Mouse (Mus musculus) c-Kit-positive CD71-negative TER-119-negative erythroid progenitor cells, embryonic 14.5 days (primary cell): ENCODE data around the gene Sipa1l1.

ENCODE experiments used
- DNase-seq: peaks from one replicate; pipeline ENCODE4 v3.0.0-alpha.2; 2013; ENCODE audit warnings: low read depth

Gene Sipa1l1

DNA sequence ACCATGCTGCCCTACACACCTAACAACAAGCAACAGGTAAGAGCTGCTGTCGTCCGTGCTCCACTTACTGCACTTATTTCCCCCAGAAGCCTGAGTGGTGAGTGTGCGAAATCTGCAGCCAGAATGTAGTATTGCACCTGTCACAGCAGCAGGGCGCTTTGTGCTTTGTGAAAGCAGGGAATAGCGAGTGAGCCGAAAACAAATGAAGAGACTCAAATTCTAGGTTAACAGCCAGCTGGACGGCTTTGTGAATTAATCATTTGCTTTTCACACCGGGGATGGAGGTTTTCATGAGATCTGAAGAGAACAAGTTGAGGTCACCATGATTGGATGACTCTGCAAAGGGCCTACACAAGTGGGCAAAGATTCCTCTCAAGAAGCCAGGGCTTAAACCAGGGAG lies 215.6 kb downstream of the Sipa1l1 start:
- no peak for DNase-seq

DNA sequence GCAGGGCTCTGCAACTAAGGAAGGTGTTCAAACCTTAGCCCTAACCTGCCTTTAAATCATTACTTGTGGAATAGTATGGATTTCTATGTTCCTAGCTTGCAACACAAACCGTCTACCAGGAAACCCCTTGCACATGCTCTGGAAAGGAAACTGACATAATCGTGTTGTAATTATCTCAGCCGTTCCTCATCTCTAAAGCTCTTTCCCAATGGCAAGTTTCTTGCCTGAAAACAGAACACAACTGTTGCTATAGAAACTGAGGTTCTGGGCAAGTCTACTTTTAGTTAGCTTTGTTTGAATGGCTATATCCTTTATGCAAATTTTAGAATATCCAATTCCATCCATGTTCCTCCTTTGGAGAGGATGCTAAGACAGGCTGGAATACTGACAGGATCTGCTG lies 217.9 kb downstream of the Sipa1l1 start:
- DNase-seq = no peak

DNA sequence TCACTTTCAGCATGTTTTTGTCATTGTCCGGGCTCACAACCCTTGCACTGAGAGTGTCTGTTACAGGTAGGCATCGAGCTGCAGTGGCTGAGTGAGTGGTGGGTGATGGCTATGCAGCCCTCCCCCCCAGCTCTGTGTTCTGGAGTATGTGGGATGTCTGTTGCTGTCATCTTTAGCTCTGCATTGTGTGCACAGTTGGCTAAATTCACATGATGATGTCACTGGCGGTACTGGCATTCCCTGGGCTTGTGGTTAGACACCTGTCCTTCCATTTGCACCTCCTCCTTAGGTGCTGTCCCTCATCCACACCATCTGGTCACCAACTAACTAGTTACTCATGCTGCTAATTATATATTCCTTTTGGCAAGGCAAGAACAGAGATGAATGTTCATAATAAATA lies 218.5 kb downstream of the Sipa1l1 start:
- DNase-seq = no peak

DNA sequence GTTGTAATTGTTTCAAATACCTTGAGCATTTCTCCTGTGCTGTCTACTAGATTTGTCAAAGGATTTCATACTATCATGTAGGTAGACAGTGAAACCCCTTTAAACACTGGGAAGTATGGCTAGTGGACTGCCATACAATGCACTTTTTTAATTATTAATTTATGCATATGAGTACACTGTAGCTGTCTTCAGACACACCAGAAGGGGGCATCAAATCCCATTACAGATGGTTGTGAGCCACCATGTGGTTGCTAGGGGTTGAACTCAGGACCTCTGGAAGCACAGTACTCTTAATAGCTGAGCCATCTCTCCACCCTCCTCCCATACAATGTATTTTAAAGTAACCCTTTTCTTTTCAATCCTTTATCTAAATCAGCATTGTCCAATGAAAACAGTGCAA lies 219.0 kb downstream of the Sipa1l1 start:
- DNase-seq = no peak

DNA sequence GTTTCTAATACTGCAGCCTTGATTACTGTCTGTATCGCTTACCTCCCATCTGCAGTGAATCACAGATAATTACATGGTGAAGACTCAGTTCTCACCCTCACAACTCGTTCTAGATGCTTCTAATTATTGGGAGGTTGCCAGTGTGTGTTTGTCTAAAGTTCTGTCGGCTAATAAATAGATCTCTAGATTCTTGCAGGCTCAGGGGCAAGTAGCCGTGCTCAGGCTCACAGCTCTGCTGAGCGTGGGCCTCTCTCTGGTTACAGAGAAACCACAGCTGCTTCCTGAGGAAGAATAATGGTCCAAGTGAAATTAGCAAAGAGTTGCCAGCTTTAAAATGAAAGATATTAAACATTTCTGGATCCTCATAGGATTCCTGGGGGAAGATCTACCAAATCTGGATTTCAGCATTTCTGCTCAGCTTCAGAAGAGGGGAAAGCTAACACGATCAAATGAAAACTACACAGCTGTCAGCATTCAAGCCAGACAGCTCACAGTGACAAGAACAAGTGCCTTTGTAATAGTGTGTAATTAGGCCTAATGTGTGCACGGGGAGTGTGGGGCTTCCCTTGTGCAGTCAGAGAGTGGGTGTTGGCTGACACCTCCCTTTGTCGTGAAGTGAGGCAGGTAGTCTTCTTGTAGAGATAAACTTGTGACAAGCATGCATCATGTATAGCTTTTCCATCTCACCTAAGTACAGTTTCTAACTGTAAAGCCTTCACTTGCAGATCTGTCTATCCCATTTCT lies 225.2 kb downstream of the Sipa1l1 start:
- DNase-seq = no peak

DNA sequence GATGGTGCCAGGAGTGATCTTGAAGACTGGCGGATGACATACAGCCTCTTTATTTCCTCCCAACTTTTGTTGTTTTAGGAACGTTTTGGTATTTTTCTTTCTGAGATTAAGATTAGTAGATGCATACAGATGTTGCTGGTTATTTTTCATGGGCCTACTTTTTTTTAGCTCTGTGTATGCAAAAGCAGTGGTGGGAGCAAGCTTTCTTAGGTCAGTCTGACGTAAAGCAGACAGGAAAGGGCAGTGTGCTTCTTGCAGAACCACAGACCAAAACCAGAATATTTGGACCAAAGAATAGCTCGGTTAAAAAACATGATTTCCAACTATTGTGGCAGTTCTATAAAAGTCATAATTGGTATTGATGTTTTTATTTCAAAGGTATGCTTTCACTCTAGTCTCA lies 226.1 kb downstream of the Sipa1l1 start:
- DNase-seq = no peak

DNA sequence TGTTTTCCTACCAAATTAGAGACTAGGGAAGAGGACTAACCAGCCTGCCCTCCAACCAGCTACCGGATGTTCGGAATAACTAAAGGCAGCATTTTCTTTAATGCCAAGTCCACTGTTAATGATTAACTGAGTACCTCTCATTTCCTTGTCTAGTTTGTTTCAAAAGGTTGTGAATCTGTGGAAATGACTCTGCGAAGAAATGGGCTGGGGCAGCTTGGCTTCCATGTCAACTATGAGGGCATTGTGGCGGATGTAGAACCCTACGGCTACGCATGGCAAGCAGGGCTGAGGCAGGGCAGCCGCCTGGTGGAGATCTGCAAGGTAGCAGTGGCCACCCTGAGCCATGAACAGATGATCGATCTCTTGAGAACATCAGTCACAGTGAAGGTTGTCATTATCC lies 228.1 kb downstream of the Sipa1l1 start:
- no peak for DNase-seq

DNA sequence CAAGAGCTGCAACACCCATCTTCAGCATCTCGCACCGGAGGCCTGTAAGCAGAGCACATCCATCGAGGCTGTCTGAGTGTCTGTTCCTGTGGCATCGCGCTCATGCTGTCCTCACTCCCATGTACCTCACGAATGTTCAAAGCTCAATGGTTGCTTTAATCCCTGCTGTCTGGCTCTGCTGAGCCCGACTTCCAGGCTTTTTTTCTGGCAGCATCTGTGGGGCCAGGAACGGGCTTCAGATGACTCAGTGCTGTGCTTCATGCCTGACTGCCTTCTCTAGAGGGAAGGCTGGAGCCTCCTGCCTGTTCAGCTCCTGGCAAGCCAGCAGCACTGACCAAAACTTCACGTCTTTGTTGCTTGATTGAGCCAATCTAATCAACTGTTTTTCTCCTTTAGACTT lies 228.6 kb downstream of the Sipa1l1 start:
- DNase-seq = no peak

DNA sequence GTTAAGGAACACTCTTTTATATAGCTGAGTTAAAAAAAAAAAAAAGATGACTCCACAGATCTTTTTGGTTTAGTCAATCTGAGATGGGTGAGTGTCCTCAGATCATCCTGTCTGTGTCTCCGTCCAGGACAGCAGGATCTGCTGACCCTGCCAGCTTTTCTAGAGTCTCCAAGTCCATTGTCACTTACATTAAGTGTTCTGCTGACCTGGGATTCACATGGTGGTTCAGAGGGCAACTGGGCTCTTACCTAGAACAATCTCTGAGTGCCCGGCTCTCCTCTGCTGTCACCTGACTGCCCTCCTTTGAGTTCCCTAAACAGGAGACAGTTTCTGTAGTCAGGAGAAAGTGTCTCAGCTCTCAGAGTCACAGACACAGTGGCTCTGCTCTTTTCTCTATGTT lies 229.8 kb downstream of the Sipa1l1 start:
- no peak for DNase-seq

DNA sequence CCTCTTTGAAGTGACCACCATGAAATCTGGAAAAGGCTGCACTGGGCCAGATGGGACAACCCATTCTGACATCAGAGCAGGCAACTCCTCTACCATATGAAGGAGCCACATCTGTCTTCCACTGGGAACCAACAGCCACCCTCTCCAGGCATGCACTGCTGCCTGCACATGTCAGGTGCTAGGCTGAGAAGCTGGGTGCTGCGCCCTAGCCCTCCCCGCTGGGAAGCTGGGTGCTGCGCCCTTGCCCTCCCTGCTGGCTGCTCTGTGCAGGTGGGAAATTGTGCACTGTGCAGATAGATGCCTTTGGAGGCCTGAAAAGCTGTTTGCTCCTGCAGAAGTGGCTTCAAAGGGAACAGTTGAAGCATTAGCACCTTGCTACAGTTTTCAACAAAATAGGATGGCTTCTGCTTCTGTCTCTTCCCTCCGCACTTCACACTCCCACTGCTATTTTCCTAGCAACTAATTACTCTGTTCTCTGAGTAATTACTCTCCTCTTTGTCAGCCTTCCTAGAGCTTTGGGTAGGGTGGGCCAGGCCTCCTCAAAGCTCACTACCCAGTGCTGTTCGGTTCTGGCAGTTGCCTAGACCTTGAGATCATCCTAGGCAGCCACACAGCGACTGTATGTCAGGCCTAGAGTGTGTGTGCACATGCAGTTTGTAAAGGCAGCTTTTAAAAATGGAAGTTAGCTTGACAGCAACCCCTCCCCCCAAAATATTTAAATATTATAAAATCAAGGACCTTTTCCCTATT lies 231.0 kb downstream of the Sipa1l1 start:
- DNase-seq = no peak

DNA sequence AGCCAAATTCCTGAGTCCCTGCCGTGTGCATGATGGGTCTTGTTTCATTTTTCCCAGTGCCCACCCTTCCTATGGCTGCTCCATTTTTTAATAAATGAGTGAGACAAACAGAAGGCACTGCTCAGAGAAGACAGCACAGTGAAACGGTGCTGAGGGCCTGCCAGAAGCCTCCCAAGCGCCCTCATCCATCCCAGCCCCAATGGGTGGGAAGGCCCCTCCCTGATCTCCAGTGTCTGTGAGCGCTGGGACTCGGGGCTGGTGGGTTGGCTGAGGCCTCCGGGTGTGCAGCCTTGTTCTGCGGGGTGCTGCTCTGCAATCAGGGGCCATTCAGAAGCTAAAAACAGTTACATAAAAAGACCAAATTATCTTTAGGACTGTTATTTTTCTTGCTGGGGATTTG lies 231.7 kb downstream of the Sipa1l1 start:
- DNase-seq = no peak

DNA sequence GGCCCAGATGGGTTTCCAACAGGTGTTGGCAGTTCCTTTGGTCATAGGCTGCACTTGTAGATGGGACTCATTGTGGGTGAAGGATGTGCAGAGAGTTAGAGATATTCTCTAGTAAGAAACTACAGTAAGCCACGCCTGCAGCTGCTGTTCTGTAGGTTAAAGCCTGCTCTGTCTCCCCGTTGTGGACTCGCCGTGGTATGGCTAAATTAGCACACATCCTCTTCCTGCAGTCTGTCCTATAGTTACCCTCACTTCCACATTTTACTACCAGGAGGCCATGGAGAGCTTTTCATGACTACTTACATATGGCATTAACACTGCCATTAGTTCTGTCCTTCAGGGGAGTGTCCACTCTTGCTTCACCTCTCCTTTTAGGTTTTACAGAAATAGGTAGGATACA lies 232.3 kb downstream of the Sipa1l1 start:
- DNase-seq = no peak

DNA sequence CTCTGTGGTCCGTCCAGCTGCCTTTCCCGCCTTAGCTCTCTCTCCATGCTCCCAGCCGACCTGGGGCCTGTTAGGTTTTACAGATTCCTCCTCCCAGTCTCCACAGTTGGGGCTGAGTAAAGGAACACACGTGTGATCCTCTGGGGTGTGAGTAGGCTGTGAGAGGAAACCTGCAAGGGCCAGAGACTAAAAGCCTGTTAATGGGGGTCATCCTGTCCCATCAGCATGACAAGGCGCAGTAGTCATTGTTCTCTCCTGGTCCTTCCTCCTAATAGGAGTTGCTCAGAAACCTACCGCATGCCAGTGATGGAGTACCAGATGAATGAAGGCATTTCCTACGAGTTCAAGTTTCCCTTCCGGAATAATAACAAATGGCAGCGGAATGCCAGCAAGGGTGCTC lies 233.5 kb downstream of the Sipa1l1 start:
- DNase-seq = no peak

DNA sequence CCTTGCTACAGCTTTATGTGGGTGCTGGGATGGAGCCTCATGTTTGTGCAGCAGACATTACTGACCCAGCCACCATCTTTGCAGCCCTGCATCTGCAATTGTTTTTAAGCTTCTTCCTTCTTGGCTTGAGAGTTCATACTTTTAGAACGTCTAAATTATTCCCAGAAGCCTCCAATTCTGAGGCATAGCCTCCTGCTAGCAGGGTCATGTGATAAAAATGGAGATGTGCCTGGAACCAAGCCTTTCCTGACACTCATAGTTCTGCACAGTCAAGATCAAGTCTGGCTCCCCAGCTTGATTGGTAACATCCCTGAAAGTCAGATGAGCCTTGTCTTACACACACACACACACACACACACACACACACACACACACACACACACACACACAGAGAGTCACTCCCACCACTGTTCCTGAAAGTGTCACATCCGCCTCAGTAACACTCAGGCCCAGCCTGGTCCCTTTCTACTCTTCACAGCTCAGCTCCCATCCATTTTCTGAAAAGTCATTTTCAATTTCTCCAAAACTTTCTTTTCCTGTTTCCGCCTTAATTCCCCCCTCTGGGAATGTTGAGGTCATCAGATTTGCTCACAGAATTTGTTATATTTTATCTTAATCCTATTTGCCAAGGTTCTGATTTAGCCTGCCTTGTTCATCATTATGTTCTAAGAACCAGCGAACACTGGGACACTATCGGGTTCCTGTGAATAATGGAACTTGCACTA lies 238.6 kb downstream of the Sipa1l1 start:
- no peak for DNase-seq

DNA sequence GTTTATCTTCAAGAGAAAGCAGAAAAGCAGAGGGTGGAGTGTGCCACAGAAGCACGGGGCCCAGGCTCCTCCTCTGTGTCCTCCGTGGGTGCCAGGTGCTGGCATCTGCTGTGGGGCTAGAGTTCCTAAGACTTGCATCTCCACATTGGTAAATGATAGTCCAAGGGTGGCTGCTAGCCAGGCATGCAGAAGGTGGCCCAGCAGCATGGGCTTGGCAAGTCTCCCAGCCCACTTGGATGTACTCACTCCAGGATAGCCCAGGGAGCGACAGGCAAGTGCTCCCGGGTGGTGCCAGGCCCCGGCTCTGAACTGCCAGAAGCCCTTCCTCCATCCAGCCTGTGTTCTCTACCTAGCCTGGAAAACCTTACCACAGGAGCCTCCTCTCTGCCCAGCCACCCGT lies 239.4 kb downstream of the Sipa1l1 start:
- DNase-seq = no peak

DNA sequence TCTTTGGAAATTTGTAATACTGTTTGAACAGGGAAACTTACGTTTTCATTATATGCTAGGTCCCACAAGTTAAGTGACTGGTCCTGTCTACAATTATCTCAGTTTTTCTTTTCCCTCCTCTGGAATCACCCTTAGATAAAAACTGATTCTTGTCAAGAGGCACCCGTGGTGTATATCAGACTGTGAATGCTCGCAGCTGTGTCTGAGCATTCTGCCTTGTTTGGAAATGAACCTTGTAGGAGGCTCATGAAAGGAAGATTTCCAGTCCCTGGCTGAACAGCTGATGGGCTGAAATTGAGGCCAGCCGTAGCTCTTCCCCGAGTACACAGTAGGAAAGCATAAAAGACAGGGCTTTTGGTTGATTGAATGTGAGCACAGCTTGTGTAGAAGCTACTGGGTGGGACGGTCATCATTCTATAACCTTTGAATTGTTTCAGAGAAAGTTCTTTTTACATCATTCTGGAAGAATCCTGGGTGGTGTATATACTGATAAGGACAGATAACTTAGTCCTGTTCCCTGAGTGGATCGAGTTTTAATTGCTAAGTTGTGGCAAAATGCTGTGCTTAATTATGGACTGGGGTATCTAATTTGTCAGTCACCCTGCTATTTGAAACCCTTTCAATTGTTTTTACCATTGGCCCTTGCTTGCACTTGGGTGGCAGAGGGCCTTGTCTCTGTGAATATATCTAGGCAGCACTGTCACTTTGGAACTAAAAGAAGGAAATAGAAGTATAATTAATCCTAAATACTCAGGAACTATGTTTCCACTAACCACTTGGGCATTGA lies 240.8 kb downstream of the Sipa1l1 start:
- no peak for DNase-seq

DNA sequence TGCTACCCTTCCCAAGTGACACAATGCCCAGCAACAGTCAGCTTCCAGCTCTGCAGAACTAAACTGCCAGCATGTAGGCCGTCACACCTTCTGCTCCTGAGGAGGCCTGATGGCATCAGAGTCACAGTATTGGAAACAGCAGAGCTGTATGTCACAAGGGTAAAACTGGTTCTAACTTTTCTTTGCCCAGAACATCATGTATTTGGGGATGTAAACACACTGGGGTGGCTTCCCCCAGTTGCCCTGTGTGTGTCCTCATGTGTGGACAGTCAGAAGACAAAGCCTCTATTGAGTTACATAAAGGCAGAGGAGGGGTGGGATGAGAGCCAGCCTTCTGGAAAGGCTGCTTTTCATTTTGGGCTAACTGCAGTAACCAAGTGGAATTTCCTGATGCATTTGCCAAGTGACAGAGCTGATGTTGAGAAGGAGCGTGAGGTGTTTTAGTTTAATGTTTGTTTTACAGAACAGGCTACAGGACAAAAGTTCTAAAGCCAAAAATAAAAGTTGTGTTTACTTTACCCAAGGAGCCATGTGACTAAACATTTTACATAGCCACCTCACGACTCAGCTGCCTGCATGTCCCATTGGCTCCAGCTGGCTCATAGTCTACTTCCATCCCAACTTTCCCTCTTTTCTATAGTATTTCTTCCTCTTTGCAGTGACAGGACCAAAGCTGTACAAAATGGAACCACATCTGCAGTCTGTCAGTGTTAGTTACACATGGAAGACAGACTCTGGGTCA lies 243.3 kb downstream of the Sipa1l1 start:
- DNase-seq = no peak

DNA sequence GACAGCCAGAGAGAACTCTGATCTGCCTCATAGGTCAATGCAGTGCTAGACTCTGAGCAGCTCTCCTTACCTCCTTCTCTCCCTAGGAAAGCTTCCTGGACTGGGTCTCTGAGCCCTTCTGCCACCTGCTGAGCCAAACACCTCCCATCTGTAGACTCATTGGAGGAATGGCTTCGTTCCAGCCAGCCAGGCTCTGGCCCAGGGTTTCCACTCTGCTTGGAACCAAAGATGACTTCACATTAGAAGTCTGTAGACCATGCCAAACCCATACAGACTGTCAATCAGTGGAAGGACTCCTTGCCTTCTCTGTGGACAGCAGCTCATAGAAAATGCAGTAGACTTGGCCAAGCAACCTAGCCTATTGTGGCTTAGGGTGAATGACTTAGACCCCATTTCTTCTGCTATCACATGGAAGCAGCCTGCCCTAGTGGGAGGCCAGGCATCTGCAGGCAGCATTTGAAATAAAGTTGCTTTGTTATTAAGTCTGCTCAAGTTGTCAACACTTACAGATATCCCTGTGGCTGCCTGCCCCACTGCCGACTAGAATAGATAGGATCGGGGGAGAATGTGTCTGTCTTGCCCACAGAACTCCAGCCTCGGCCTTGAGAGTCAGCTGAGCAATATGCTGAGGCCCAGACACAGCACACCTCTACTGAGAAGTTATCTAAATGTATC lies 246.7 kb downstream of the Sipa1l1 start:
- no peak for DNase-seq

DNA sequence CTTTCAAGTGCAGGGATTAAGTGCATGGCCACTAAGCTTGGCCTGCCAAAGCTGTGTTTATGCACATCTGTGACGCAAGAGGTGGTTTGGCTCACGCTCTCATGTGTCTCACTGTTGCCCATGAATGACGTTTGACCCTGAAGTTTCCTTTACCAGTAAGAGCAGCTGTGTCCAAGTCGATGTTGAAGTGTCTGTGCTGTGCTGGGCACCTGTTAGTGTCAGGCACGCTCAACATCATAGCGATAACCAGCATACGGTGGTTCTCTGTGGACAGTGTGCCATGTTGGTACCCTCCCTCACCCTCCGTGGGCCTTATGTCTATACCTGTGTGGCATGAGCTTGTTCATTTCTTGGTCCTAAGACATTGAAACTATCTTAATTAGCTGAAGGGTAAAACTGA lies 249.9 kb downstream of the Sipa1l1 start:
- DNase-seq = no peak

DNA sequence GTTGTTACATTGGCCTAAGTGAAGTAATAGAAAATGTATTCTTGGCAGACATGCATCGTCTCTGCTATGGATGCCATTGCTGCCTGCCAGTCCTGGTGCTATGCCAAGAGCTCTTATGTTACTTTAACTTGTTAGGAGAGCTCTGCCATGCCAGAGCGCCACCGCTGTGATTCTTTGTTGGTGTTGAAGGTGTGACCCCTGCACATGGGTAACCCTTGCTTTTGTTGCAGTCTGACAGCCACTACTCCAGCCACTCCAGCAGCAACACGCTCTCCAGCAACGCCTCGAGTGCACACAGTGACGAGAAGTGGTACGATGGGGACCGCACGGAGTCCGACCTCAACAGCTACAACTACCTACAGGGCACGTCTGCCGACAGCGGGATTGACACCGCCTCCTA lies 255.7 kb downstream of the Sipa1l1 start:
- no peak for DNase-seq

DNA sequence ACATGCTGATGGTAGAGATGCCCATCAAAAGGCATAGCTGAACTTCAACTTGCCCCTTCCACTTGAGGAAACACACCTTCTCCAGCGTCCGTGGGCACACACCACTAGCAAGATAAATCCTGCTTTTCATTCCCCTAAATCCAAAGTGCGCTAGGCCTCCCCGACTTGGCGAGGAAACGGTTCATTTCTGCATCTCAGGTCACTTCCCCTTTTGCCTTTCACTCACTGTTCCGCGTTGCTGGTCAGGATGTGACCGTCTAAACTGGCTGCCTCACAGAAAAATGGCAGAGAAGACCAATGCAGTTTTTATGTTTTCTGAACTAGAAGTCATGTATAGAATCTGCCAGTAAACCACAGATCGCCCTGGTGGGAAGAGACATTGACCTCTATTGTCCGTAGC lies 256.7 kb downstream of the Sipa1l1 start:
- DNase-seq = no peak
